Mouse (Mus musculus) adrenal gland, adult 2 months (tissue): ENCODE measurements at regions not wholly inside any gene's neighbourhood (a gene's known extent, or its start where the extent isn't known, plus 50 kb on each side); places are given as distances from the start of the nearest gene placed in this dataset.
A peak's percentile ranks its signal among the peaks of the same experiment; 100 is the strongest.

Experiments
- DNase-seq: peaks from one replicate; pipeline ENCODE4 v3.0.0; 2021

DNA sequence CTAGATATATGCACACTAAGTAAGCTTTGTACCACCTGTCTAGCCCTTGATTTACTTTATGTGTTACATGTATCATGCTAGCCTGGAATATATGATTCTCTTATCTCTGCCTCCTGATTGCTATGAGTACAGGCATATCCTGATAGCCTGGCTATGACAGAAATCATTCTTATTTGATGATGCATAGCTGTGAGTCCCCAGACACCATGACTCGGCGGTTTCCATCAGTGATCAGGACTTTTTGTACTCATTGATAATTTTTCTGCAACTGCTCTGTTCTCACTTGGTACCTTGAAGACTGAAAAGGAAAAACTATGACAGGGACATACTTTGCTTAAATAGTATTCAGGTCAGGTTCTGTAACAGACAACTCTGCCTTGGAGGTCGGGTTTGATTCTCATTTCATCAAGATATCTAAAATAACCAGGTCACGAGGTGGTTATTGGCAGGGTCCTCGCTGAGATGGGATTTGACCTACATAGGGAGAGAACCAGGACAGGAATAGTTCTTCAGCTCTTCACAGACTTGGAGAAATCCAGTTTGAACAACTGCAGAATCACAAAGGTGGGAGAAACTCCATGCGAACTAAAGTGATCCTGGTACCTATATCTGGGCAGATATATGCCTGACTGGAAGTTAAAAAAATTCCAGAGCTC, 320.2 kb upstream of the Ubash3b start:
- DNase-seq: no peak

DNA sequence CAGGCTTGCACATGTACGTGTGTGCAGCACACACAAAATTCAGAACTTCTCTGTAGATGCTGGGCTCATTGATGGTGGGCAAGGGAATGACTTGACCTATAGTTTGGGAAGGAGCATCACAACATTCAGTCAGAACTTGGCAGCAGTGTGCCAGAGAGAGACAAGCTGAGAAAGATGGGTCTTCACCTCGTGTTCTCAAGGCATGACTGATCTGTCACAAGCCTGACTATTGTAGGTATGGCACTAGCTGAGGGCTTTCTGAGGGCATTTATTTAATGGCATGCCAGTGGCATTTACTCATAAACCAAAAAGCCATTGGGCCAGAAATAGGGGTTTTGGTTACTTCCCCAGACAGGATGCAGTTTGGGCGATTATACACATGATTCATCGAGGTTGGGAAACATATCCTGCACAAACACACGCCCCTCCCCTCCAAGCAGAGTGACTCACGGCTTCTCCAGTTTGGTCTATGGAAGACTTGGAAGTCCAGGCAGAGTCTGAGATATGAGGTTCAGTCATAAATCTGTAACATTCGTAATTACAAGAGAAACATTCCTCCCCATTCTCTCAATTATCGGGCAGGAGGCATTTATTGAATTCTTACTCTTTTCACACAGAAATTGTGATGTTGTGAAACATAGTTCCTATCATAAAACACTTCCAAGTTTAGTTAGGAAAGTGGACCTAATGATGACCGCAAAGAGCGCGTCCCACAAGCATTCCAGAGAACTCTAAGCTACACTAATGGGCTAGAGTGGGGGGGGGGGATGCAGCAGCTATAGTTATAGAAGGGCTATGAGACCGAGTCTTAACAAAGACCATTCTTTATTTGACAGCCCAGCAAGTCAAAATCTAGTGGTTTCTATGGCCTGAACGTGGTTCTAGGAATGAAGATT, 318.6 kb upstream of the Ubash3b start:
- peak; percentile 79 for DNase-seq

DNA sequence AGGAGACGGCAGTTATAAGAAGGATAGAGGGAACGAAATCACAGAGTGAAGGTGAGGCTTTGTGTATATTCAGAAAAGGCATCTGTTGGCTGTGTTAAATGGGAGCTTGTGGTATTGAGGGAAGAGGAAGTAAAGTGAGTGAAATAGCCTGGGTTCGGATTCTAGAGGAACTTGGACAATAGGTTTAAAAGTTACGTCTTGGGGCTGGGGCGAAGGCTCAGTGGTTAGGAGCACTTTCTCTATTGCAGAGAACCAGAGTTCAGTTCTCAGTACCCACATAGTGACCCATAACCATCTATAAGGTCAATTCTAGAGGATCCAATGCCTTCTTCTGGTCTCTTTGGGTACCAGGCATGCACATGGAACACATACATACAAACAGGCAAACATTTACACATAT, 317.6 kb upstream of the Ubash3b start:
- DNase-seq: no peak

DNA sequence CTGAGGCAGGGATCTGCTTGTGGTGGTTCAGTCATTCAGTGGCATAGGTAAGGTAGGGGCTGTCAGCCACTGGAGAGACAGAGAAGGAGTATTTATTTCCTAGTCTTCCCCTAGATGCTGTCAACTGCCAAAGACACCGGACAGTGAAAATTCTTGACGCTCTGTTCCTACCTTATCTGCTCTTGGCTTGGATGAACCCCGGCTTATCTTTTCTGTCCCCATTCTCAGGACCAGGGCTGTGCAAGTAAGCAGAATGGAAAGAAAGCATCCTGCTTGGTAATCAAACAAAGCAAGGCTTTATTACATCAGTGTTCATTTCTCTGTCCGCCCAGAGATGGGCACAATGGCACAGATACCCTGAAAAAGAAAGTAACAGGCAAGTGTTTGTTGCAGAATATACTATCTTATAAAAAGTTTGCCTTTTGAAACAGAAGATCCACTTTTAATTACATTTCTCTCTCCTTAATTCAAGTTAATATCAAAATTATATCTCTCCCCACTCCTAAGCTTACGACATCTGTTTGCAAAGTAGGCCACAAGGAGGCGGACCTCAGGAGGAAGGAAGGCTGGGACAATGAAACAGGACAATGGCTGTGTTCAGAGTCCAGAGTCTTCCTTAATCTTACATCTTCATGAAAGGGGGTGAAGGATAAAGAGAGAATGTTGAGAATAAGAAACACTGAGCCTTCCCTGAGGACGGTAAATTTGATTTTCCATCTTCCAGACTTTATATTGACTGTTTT, 316.8 kb upstream of the Ubash3b start:
- DNase-seq: no peak

DNA sequence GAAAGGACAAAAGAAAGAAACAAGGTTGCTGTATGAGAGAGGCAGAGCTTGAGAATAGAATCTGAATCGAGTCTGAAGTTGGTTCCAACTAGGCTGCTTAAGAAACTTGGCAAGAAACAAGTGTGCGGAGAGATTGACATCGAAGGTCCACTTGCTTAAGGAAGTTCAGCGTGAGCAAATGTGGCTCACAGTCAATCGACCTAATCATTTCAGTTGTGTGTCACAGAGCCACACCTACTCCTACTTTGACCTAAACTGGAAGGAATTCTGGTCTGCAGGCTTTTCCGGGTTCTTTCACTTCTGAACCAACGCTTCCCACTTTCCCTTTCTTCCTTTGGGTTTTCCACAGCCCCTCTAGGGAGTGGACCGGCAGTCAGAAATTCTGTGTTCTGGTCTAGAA, 313.8 kb upstream of the Ubash3b start:
- DNase-seq: no peak

DNA sequence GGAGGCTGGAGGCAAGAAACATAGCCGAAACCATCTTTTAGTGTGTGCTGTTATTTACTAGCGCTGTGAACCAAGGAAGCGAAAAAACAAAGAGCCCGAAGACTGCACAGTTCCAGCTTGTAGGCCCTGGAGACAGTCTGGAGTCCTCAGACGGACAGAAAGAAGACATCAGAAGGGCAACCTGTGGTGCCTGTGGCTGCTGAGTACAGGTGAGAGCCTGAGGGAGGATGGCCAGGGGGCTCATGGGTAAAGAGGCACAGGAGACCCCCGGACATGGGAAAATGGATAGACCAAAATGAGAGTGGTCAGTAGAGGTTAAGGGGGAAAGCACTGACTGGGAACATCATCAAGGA, 313.4 kb upstream of the Ubash3b start:
- no peak for DNase-seq

DNA sequence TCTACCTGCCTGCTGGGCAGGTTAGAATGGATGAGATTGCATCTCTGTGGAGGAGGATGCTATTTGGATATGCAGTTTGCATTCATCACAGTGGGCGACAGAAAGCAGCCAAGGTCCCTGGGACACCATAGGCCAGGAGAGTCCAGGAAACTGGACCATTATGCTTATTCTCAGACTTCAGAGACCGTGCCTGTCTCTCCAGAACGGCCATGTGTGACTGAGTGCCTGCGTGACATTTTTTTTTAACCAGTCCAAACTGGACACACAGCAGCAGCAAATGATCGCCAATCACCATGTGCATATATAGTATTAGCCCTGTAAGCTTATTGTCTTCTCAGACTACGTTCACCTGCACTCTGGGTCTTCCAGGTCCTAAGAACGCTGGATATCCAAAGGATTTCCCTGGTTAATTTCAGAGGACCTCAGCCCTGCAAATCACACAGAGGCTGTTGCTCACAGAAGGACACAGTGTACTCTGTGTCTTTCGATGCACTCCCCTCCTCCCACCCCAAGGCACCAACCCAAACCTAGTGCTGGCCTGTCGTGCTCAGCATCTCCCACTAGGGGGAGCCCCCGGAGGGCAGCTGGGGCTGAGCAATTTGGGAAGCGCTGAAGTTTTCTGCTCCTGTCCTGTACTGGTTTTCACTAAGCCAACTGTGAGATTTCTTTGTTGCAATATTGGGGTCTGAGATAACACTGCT, 312.9 kb upstream of the Ubash3b start:
- peak; percentile 87 for DNase-seq

DNA sequence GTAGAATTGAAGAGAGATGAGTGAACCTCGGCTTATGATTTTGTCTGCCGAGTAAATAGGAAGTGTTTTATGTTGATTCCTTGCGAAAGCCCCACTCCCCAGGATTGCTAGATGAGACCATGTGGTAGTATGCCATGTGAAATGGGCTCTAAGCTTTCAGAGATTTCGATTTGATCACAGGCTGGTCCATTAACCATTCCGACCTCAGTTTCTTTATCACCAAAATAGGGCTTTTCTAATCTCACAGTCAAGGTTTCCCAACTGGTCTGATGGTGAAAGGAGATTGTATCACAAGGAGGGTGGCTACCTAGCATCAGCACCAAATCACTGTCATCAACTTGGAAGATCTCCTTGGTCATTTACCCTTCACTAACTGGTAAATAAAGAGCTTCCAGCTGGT, 312.0 kb upstream of the Ubash3b start:
- no peak for DNase-seq

DNA sequence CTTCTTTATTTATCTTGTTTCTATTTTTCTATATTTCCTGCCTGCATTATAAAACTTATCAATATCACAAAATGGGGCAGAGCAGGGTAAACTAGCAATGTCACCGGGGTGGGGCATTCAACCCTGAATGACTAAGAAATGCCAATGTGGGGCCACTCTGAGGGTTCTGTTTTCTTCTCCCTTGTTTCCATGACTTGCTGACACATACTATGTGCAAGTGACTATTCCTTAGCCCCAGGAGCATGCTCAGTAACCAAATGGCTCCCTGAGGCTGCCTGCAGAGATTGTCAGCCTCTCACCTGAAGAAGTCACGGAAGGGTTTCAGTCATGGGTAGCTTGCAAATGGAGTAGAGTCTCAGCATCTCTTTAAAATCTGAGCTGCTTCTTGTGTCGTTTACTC, 309.8 kb upstream of the Ubash3b start:
- DNase-seq: no peak

DNA sequence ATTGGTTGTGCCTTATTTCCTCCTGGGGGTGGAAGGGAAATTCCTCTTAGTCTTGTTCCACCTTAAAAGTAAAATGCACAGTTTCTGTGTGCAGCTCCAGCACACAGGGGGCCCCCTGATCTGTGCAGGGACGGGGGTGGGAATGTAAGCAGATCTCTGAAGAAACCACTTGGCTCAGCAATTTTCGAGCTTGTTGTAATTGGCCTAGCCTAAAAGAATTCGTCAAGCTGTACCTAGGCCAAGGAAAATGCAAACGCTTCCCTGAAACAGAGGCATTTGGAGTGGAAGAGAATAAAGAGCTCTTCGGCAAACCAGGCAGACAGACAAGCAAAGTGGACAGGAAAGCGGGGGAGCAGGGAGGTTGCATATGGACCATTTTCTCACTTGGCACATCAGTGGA, 308.5 kb upstream of the Ubash3b start:
- DNase-seq: no peak

DNA sequence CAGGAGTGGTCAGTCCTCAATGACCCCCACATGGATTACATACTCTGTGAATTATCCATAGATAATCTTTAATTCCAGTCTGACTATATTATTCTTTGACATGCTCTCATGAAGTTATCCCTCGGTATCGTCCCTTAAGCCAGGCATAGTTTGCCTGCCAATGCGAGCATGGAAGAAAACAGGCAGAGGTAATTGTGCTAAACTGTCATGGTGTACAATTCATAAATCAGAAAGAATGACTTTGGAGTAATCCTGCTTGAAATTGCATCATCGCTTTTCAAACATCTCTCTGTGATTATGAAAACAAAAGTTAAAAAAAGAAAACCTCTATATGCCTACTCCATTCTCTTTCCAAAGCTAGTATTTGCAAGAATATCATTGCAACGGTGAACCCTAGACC, 307.9 kb upstream of the Ubash3b start:
- no peak for DNase-seq

DNA sequence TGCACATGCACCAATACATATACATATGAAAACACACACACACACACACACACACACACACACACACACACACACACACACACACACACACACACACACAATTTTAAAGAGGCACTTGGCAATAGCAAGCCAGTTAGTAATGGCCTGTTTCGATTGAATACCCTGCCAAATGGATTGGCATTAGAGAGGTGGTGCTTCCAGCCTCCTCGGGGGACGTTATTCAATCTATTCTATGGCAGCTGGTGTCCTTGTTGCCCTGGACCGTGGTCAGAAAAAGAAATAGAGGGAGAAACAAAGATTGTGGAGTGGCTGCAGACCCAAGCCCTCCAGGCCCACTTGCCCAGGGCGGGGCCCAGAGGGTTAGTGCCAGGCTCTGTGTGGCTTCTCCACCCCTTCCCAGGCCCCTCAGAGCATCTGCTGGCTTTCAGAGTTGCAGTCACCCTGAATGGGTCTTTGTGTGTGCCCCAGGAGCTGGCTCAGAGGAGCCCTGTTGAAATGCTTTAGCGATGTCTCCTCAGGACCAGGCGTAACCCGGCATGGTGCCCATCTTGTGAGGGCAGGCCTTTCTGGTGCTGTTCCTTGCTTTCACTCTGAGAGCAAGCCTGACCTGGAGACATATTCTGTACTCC, 302.7 kb upstream of the Ubash3b start:
- no peak for DNase-seq

DNA sequence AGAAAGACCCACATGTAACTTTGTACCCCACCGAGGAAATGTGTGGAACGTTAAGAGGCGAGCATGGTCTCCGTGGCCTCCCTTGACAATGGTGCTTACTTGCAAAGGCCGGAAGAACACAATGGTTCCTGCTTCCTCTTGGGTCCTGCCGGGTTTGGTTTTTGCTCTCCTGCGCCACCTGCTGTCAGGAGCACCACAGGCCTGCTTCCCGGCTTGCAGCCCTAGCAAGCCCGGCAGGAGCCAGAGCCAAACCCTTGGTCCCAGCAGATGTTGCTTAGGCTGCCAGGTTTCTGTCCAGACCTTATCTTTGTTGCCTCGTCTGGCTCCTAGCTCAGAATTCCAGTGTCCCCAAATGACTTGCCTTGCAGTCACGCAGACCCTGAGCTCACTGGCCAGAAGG, 300.2 kb upstream of the Ubash3b start:
- peak; percentile 93 for DNase-seq

DNA sequence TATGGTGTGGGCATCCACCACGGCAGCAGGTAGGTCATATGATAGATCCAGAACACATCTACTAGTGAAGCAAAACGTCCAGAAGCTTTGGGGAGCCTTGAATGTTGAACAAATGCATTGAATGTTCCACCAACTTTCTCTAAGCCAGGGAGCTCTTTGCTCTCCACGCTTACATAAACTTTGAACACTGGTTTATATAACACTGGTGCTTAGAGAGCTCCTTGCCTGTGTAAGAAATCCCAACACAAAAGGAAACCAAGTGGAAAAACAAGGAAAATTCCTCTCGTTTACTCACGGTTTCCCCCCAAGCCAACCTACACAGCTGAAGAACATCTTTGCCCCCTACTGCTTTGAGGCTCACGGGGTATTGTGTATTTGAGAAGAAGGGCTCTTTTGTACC, 299.2 kb upstream of the Ubash3b start:
- no peak for DNase-seq

DNA sequence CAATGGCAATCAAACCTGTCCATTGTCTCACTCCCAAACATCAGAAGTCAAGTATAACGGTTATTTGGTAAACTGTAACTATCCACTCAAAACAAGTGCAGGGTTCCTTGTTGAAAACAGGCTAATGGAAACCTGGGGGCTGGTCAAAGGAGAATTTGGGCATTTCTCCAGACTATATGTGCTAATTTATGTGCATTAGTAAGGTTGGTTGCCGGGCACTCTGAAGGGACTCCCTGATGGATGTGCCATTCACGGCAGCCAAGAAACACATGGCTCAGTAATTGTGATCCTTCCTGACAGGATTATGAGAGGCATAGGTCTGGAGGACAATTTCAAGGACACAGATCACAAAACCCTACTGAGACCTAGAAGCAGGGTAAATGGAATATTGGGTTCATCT, 295.5 kb upstream of the Ubash3b start:
- DNase-seq: no peak

DNA sequence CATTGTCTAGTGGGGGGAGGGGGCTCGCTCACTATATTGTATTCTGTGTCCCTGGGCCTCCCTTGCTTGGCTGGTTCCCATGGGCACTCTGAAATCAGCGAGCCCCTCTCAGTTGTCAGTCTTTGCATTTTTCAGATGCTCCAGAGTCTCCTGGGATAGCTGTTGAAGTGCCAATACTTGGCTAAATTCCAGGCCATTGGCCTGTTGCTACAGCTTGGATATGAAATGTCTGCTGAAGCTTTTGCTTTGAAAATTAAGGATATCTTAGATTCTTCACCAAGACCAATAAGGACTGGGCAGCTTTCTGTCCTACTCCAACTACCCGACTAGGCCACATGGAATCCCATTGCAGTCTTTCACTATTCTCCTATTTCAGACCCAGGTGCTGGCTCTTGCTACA, 290.2 kb upstream of the Ubash3b start:
- no peak for DNase-seq

DNA sequence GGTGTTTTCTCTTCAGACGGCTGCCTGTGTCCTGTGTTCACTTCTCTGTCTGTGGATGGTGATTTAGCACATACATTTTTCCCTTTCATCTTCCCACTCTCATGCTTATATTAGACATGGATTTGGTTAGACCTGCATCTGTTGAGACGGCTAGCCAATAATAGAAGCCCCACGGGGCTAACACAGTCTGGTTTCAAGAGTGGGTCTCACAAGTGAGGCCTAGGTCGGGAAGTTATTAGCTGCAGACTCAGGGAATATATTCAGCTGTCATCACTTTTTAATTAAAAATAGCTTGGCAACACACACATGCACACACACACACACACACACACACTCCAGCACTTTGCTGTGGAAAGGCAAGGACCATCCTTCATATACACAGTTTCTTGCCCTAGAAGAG, 287.7 kb upstream of the Ubash3b start:
- DNase-seq: no peak

DNA sequence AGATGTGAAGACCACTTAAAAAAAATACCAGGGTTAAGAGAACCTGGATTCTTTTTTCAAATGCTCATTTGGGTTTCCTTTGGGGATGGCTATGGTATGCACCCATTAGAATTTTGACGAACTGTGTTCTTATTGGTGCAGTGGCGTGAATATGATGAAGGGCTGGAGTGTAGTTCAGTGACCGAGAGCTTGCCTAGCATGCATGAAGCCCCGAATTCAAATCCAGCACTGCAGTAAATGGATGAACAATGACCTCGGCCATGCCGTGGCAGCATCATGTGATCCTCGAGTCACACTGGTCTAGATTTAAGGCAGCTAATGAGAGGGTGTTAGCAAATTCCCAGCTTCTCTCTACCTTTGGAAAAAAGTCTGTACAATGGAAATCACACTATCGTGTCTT, 286.4 kb upstream of the Ubash3b start:
- no peak for DNase-seq

DNA sequence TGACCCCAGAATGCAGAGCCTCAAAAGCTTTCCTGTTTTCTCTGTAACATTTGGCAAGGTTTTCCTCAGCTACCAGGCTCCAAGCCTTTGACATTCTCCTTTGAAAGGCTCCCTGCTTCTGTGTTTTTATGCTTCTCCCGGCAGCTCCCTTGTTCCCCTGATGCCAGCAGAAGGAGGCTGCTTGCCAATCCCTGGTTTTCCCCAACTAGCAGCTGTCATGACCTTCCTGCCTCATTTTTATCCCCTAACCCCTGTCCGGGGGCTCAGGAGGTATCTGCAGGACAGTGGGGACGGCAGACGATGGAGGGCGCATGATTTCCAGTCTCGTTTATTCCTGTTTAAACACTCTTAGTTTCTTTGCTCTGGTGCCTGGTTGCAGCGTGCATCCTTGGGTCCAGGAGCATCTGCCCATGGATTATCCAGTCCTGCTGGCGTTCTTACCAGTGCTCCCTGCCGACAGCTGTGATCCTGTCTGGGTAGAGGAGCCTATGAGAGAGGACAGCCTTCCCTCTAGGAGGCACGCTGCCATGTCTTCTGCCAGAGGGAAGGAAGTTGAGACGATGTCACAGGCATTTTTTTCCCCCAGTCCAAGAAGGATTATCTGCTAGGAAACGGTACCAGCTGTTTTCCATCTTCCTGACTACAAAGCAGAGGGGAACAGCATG, 285.8 kb upstream of the Ubash3b start:
- peak; percentile 11 for DNase-seq

DNA sequence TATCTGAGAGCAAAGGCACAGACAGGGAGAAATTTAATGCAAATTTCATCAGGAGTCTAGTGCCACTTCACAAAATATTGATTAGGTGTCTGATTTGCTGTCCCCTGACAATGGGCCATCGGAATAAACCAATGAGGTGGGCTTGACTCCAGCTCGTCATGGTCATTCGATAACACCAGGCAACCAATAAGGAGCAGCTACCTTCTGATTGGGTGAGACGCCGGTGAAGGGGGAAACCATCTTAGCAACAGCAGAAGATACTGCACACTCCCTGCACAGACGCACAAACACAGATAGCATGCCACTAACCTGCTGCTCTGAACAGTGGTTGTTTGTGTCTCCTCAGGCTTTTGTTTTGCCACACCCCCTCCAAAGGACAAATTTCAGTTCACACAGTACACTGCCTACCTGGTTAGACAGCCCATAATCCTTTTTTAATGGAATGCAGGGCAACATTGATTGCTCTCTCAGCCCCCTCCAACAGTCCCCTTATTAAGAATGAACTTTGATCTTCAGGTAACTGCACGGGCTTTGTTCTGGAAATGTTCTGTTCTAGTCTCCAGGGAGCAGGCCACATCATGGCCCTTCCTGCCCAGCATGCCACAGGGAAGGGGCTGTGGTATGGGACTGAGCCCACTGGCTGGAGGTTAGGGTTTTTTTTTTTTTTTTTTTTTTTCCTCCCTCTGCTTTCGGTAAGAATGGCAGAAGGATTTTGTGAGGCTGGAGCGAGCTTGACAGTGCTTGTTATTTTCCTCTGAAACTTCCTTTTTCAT, 285.1 kb upstream of the Ubash3b start:
- DNase-seq: no peak

DNA sequence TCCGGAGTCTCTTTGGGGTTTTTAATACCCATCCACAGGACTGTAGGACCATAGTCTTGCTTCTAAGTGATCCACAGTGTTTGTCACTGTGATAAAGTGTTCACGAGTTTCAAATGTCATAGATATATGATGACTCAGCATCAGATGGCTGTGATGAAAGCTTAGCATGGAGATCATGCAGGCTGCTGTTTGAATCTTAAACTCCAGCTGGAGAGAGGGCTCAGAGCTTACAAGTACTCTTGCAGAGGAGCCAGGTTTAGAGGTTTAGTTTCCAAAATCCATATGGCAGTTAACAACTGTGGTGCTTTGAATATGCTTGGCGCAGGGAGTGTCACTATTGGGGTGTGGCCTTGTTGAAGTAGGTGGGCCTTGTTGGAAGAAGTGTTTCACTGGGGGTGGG, 280.9 kb upstream of the Ubash3b start:
- DNase-seq: no peak
